Mouse (Mus musculus): ENCODE results near the gene Trim54. TPM values are rescaled to one million over a fixed set of nuclear protein-coding genes. Genes with fewer than 3 reads are reported as not detected.

Gene Trim54
- polyA plus RNA-seq, 1 experiment from 2014 or later, result 16.3 TPM

DNA sequence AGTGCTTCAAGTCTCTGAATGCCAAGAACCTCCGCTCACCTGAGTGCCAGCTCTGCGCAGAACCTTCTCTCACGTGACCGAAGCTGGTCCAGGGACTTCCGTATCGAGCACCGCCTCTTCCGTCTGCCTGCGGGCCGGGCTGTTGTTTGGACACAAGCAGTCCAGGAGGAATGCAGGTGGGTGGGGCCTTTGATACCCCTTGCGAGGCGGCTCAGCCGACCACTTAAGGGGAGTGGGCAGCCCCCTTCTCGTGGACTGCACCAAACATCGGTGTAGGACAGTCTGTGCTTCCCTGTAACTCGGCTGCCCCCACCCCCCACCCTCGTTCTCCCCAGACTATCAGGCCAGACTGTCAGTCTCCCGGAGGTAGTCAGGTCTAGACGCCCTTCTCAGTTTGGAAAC lies 37.6 kb downstream of the Trim54 start, which contains the start of gene Mpv17:
Mpv17 (minus strand) TSS at position 100 of the 402 bp plus-strand sequence.
- peak; percentile 96 for ATAC-seq (ENCODE audit: low read depth)
- peak within 1 kb of the TSS; percentile 67 for H3K27ac ChIP-seq (replicated peaks; ENCODE audit: low read depth, low read length)

DNA sequence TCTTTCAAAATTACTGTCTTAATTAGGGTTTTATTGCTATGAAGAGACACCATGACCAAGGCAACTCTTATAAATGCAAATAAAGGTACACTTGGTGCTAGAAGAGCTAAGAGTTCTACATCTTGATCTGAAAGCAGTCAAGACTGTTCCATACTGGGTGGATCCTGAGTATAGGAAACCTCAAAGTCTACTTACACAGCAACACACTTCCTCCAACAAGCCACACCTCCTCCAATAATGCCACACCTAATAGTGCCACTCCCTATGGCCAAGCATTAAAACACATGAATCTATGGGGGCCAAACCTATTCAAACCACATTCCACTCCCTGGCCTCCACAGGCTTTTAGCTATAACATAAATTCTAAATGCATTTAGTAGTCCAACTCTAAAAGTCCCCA lies 46.0 kb downstream of the Trim54 start:
- DNase-seq (ENCODE audit: low spot score) (no peak), ATAC-seq (ENCODE audit: low read depth) (no peak)
- peaks cover 97% of the 10 kb centered on the region for H3K36me3 ChIP-seq (ENCODE audit: control insufficient read depth, insufficient read depth, low read length)
- H3K27me3 ChIP-seq (replicated peaks; ENCODE audit: control insufficient read depth, insufficient read depth, low read length), result no peaks in the 10 kb centered on the region
- no peaks in the 10 kb centered on the region for H3K4me1 ChIP-seq (ENCODE audit: control insufficient read depth, insufficient read depth, low read length)
- no peak overlapping the region for H3K27ac ChIP-seq (replicated peaks; ENCODE audit: low read depth, low read length)
- no peak overlapping the region for H3K9ac ChIP-seq (ENCODE audit: low read depth, low read length)
- H3K4me3 ChIP-seq (ENCODE audit: low read depth, low read length), result no peak overlapping the region
- H3K9me3 ChIP-seq (ENCODE audit: control insufficient read depth, low read length), result no peaks in the 10 kb centered on the region
- H3K4me2 ChIP-seq (ENCODE audit: low read depth, low read length), result no peak overlapping the region

More for the DNA sequence above, 37.6 kb downstream of the Trim54 start, which contains the start of gene Mpv17:
- peak; percentile 95 for DNase-seq (ENCODE audit: low spot score)
- under 1% methylated on average over 19 of the region's 19 CpGs for WGBS
- H3K27me3 ChIP-seq (replicated peaks; ENCODE audit: control insufficient read depth, insufficient read depth, low read length), result no peaks in the 10 kb centered on the region
- peaks cover 42% of the 10 kb centered on the region for H3K36me3 ChIP-seq (ENCODE audit: control insufficient read depth, insufficient read depth, low read length)
- peak within 1 kb of the TSS; percentile 53 for H3K4me2 ChIP-seq (ENCODE audit: low read depth, low read length)
- H3K4me3 ChIP-seq (ENCODE audit: low read depth, low read length), result peak within 1 kb of the TSS; percentile 56
- peak within 1 kb of the TSS; percentile 67 for H3K9ac ChIP-seq (ENCODE audit: low read depth, low read length)
- H3K4me1 ChIP-seq (ENCODE audit: control insufficient read depth, insufficient read depth, low read length), result peaks cover 5% of the 10 kb centered on the region; the same call in 1 of the 2 replicates
- no peaks in the 10 kb centered on the region for H3K9me3 ChIP-seq (ENCODE audit: control insufficient read depth, low read length)

DNA sequence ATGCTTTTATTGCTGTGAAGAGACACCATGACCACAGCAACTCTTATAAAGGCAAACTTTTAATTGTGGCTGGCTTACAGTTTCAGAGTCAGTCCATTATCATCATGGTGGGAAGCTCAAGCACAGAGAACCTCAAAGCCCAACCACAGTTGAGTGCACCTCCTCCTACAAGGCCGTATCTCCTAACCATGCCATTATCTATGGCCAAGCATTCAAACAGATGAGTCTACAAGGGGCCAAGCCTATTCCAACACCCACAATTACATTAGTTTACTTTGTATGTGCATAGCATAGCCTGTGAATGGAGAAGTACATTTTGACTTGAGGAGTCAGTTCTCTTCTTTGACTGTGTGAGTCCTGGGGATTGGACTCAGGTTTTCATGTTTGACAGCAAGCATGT lies 48.4 kb downstream of the Trim54 start:
- no peaks in the 10 kb centered on the region for H3K9me3 ChIP-seq (ENCODE audit: control insufficient read depth, low read length)
- 90% methylated on average over 1 of the region's 1 CpGs for WGBS
- no peak overlapping the region for H3K4me2 ChIP-seq (ENCODE audit: low read depth, low read length)
- no peaks in the 10 kb centered on the region for H3K27me3 ChIP-seq (replicated peaks; ENCODE audit: control insufficient read depth, insufficient read depth, low read length)
- DNase-seq (ENCODE audit: low spot score) (no peak), ATAC-seq (ENCODE audit: low read depth) (no peak)
- no peak overlapping the region for H3K27ac ChIP-seq (replicated peaks; ENCODE audit: low read depth, low read length)
- H3K9ac ChIP-seq (ENCODE audit: low read depth, low read length), result no peak overlapping the region
- H3K4me1 ChIP-seq (ENCODE audit: control insufficient read depth, insufficient read depth, low read length), result no peaks in the 10 kb centered on the region
- H3K36me3 ChIP-seq (ENCODE audit: control insufficient read depth, insufficient read depth, low read length), result peaks cover 97% of the 10 kb centered on the region
- H3K4me3 ChIP-seq (ENCODE audit: low read depth, low read length), result no peak overlapping the region

DNA sequence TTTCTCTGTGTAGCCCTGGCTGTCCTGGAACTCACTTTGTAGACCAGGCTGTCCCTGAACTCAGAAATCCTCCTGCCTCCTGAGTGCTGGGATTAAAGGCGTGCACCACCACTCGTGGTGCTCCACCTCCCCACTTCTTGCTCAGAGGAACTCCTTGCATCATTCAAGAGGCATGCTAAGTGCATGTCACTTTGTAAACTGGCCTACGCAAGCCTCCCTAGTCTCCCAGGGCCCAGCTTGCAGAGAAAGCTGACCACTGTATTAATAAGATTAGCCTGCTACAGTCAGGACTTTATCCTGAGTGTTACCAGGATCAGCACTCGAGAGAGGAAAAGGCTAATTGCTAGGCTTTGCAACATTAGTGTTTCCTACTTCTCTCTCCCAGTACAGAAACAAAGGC lies 52.1 kb downstream of the Trim54 start:
- WGBS, result 92% methylated on average over 4 of the region's 4 CpGs
- no peak overlapping the region for H3K4me2 ChIP-seq (ENCODE audit: low read depth, low read length)
- peaks cover 92% of the 10 kb centered on the region for H3K36me3 ChIP-seq (ENCODE audit: control insufficient read depth, insufficient read depth, low read length)
- no peaks in the 10 kb centered on the region for H3K9me3 ChIP-seq (ENCODE audit: control insufficient read depth, low read length)
- no peak overlapping the region for H3K9ac ChIP-seq (ENCODE audit: low read depth, low read length)
- no peaks in the 10 kb centered on the region for H3K4me1 ChIP-seq (ENCODE audit: control insufficient read depth, insufficient read depth, low read length)
- no peak overlapping the region for H3K27ac ChIP-seq (replicated peaks; ENCODE audit: low read depth, low read length)
- no peak overlapping the region for H3K4me3 ChIP-seq (ENCODE audit: low read depth, low read length)
- no peak for DNase-seq (ENCODE audit: low spot score)
- no peak for ATAC-seq (ENCODE audit: low read depth)
- H3K27me3 ChIP-seq (replicated peaks; ENCODE audit: control insufficient read depth, insufficient read depth, low read length), result no peaks in the 10 kb centered on the region

DNA sequence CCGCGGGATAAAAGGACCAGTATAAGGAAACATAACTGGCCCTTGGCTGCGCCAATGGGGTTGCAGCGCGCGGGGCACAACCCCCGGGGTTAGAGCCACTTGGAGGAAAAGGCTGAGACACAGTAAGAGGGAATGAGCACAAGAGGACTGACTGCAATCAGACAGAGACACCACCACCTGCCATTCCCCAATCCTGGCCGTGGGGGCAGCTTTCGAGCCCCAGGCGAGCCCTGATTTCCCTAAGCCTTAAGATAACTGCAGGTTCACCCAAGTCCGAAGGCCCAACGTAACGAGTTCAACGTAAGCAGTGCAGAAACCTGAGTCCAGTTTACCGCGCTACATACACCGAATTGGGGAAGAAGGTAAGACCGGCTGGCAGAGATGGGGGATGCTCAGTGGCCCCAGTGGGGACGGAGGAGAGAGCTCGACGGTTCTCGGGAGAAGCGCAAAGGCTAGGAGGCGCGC lies 62.8 kb downstream of the Trim54 start:
- peak; percentile 51 for ATAC-seq (ENCODE audit: low read depth)
- peaks cover 10% of the 10 kb centered on the region; the same call in 1 of the 2 replicates for H3K4me1 ChIP-seq (ENCODE audit: control insufficient read depth, insufficient read depth, low read length)
- H3K4me2 ChIP-seq (ENCODE audit: low read depth, low read length), result peak overlapping the region; percentile 78
- H3K4me3 ChIP-seq (ENCODE audit: low read depth, low read length), result peak overlapping the region; percentile 83
- H3K27me3 ChIP-seq (replicated peaks; ENCODE audit: control insufficient read depth, insufficient read depth, low read length), result no peaks in the 10 kb centered on the region
- peak; percentile 12 for DNase-seq (ENCODE audit: low spot score)
- H3K27ac ChIP-seq (replicated peaks; ENCODE audit: low read depth, low read length), result peak overlapping the region; percentile 97
- peak overlapping the region; percentile 77 for H3K9ac ChIP-seq (ENCODE audit: low read depth, low read length)
- H3K9me3 ChIP-seq (ENCODE audit: control insufficient read depth, low read length), result no peaks in the 10 kb centered on the region
- WGBS, result under 1% methylated on average over 22 of the region's 25 CpGs
- H3K36me3 ChIP-seq (ENCODE audit: control insufficient read depth, insufficient read depth, low read length), result peaks cover 7% of the 10 kb centered on the region

DNA sequence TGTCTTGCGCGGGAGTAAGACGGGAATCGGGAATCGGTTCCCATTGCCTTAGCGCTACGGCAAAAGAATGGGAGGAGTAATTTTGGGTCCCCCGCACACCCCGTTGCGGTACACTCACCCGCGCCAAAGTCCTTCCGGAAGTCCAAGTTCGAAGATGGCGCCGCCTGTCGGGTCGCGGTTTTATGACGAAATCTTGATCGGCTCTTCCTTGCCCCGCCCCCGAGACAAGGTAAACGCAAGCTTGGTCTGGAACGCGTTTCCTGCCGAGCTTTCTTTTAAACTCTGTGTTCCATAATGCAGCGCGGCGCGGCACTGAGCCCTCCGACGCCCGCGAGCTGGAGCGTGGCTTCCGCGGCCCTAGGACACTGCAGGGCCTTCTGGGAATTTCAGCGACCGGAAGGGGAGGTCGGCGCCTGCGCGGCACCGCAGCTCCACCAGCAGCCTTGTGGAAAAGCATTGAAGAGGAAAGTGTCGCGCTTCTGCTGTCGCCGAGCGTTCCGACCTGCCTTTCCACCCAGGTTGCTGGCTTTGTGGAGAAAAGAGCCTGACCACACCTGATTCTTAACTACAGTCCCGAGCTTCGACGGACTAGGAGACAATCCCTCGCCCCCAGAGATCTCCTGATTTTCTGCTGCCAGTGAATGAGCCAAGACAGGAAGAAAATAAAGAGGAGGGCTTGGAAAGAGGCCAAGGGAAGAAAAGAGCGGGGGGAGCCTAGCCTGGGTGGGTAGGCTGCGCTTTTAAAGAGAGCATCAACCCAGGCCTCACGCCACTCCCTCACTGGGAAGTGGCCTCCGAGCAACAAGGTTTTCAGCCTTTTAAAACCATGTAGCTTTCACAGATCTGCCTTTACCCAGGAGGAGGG lies 63.5 kb downstream of the Trim54 start, which contains the start of the genes Gm29609 and Gtf3c2:
Gm29609 (minus strand) TSS at position 146 of the 865 bp plus-strand sequence.
Gtf3c2 (minus strand) TSS at position 379 of the 865 bp plus-strand sequence.
- Histone ChIP-seq H3K36me3 (ENCODE audit: control insufficient read depth, insufficient read depth, low read length) (peaks cover 4% of the 10 kb centered on the region; the same call in 1 of the 2 replicates), H3K9ac (ENCODE audit: low read depth, low read length) (peak within 1 kb of the TSS; percentile 77), H3K4me2 (ENCODE audit: low read depth, low read length) (peak within 1 kb of the TSS; percentile 78), H3K27ac (replicated peaks; ENCODE audit: low read depth, low read length) (peak within 1 kb of the TSS; percentile 97), H3K9me3 (ENCODE audit: control insufficient read depth, low read length) (no peaks in the 10 kb centered on the region), H3K27me3 (replicated peaks; ENCODE audit: control insufficient read depth, insufficient read depth, low read length) (no peaks in the 10 kb centered on the region), H3K4me1 (ENCODE audit: control insufficient read depth, insufficient read depth, low read length) (peaks cover 10% of the 10 kb centered on the region; the same call in 1 of the 2 replicates), H3K4me3 (ENCODE audit: low read depth, low read length) (peak within 1 kb of the TSS; percentile 83)
- ATAC-seq (ENCODE audit: low read depth) (peak; percentile 98), DNase-seq (ENCODE audit: low spot score) (peak; percentile 98)
- WGBS, result under 1% methylated on average over 51 of the region's 59 CpGs

DNA sequence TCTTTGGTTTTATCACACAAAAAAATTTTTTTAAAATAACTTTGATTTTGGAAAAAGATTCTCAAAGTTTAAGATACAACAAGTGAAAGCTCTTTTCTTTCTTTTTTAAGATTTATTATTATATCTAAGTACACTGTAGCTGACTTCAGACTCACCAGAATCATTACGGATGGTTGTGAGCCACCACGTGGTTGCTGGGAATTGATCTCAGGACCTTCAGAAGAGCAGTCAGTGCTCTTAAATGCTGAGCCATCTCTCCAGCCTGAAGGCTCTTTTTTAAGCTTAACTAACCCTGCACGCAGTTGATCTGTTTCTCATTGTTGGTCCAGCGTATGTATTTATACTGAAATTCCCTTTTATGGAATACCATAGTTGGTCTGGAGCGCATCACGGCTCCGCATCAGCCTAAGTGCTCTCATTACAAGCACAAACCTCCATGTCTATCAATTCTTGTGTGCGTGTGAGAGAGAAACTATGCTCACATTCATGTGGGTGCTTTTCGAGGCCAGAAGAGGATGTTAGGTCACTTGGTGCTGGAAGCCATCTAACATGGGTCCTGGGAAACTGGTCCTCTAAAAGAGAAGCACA lies 64.8 kb downstream of the Trim54 start:
- DNase-seq (ENCODE audit: low spot score) (no peak), ATAC-seq (ENCODE audit: low read depth) (no peak)
- WGBS, result 93% methylated on average over 9 of the region's 9 CpGs
- no peak overlapping the region for H3K9ac ChIP-seq (ENCODE audit: low read depth, low read length)
- no peaks in the 10 kb centered on the region for H3K9me3 ChIP-seq (ENCODE audit: control insufficient read depth, low read length)
- no peak overlapping the region; the same call in 1 of the 2 replicates for H3K4me2 ChIP-seq (ENCODE audit: low read depth, low read length)
- no peaks in the 10 kb centered on the region for H3K27me3 ChIP-seq (replicated peaks; ENCODE audit: control insufficient read depth, insufficient read depth, low read length)
- H3K4me3 ChIP-seq (ENCODE audit: low read depth, low read length), result no peak overlapping the region
- no peaks in the 10 kb centered on the region; the same call in 1 of the 2 replicates for H3K36me3 ChIP-seq (ENCODE audit: control insufficient read depth, insufficient read depth, low read length)
- peaks cover 10% of the 10 kb centered on the region; the same call in 1 of the 2 replicates for H3K4me1 ChIP-seq (ENCODE audit: control insufficient read depth, insufficient read depth, low read length)
- H3K27ac ChIP-seq (replicated peaks; ENCODE audit: low read depth, low read length), result peak overlapping the region; percentile 97; the same call in 1 of the 2 replicates

DNA sequence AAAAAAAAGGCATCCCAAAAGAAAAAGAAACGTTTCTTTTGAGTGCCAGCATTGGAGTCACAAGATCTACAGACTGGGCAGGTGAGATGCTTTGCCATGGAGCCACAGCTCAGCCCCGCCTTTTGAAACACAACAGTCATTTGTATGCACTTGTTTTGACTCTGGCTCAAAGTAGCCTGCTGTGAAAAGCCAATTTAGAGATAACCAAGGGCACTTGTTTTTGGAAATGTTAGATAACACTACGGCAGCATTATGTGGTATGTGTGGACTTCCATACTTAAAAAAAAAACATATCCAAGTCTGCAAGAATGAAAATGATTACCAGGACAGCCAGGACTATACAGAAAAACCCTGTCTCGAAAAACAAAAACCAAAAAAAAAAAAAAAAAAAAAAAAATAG lies 67.2 kb downstream of the Trim54 start:
- Histone ChIP-seq H3K27ac (replicated peaks; ENCODE audit: low read depth, low read length) (no peak overlapping the region), H3K4me1 (ENCODE audit: control insufficient read depth, insufficient read depth, low read length) (peaks cover 8% of the 10 kb centered on the region; the same call in 1 of the 2 replicates), H3K9ac (ENCODE audit: low read depth, low read length) (no peak overlapping the region), H3K27me3 (replicated peaks; ENCODE audit: control insufficient read depth, insufficient read depth, low read length) (no peaks in the 10 kb centered on the region), H3K36me3 (ENCODE audit: control insufficient read depth, insufficient read depth, low read length) (peaks cover 20% of the 10 kb centered on the region), H3K4me3 (ENCODE audit: low read depth, low read length) (no peak overlapping the region), H3K4me2 (ENCODE audit: low read depth, low read length) (no peak overlapping the region), H3K9me3 (ENCODE audit: control insufficient read depth, low read length) (no peaks in the 10 kb centered on the region)
- ATAC-seq (ENCODE audit: low read depth) (no peak), DNase-seq (ENCODE audit: low spot score) (no peak)
- WGBS, result 58% methylated on average over 4 of the region's 4 CpGs

Data from embryonic facial prominence, embryonic 14.5 days (tissue).